Mouse (Mus musculus) embryonic facial prominence, embryonic 12.5 days (tissue): ENCODE results near the gene Ror2. TPM values are rescaled to one million over a fixed set of nuclear protein-coding genes. Genes with fewer than 3 reads are reported as not detected.

Experiments used
- ATAC-seq: fragments of 200-750 bp; cut with Nextera tagmentation; 2 replicates; pipeline ENCODE4 v1.8.0; 2017; ENCODE audit not compliant: insufficient number of reproducible peaks, insufficient read depth, low FRiP score, low TSS enrichment
- H3K27ac ChIP-seq: fragments of 300-500 bp; sonication (generic); 2 replicates; pipeline ENCODE4 v1.5.1; 2016; ENCODE audit warnings: mild to moderate bottlenecking
- H3K27me3 ChIP-seq: fragments of 300-500 bp; sonication (generic); 2 replicates; pipeline ENCODE4 v1.6.1; 2016; ENCODE audit warnings: mild to moderate bottlenecking, moderate library complexity
- H3K36me3 ChIP-seq: fragments of 300-500 bp; sonication (generic); 2 replicates; pipeline ENCODE4 v1.6.1; 2016; ENCODE audit warnings: mild to moderate bottlenecking
- H3K4me1 ChIP-seq: fragments of 300-500 bp; sonication (generic); 2 replicates; pipeline ENCODE4 v1.6.1; 2016
- H3K4me2 ChIP-seq: fragments of 300-500 bp; sonication (generic); replicated peaks from 2 replicates; pipeline ENCODE4 v1.6.1; 2016; ENCODE audit warnings: mild to moderate bottlenecking, moderate library complexity
- H3K4me3 ChIP-seq: fragments of 300-500 bp; sonication (generic); 2 replicates; pipeline ENCODE4 v1.5.1; 2016; ENCODE audit warnings: mild to moderate bottlenecking
- H3K9ac ChIP-seq: fragments of 300-500 bp; sonication (generic); 2 replicates; pipeline ENCODE4 v1.6.1; 2016; ENCODE audit warnings: mild to moderate bottlenecking, moderate library complexity
- H3K9me3 ChIP-seq: fragments of 300-500 bp; sonication (generic); 2 replicates; pipeline ENCODE4 v1.6.1; 2016; ENCODE audit warnings: mild to moderate bottlenecking, moderate library complexity
- WGBS: fragments of 180-500 bp; shearing (Covaris S2); methylation state at CpG from one replicate; pipeline ENCODE4 v1.1.7; 2016; 5-methylcytosine and 5-hydroxymethylcytosine counted together
- polyA plus RNA-seq: library from polyadenylated mRNA; unstranded; fragments of >200 nt; fragmentation: Nextera tagmentation; extraction: Ambion mirVana; gene quantifications from 2 replicates; pipeline ENCODE4 v1.2.1, GENCODE M21; 2016

Ror2 gene
- polyA plus RNA-seq, 1 experiment from 2014 or later: 42.0 TPM

DNA sequence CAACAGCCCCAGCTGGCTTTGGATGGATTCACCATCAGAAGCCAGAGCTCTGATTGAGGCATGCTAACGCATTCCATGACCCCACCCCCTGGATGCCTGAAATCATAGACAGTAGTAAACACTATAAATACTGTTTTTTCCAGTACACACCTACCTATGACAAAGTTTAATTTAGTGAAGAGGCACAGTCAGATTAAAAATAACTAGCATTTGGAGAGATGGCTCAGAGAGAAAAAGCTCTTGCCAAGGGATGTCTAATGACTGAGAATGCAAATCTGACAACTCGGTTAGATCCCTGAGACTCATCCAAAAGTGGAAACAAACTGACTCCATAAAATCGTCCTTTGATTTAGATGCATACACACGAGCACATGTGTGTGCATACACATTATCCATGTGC is 15.4 kb downstream of the Ror2 start:
- no peak for ATAC-seq
- Histone ChIP-seq H3K9me3 (no peaks in the 10 kb centered on the region), H3K4me3 (no peak overlapping the region), H3K4me2 (no peak overlapping the region), H3K27me3 (no peaks in the 10 kb centered on the region), H3K27ac (no peak overlapping the region), H3K36me3 (no peaks in the 10 kb centered on the region), H3K4me1 (peaks cover 39% of the 10 kb centered on the region), H3K9ac (no peak overlapping the region)
- WGBS: 85% methylated on average over 4 of the region's 4 CpGs

- Histone ChIP-seq H3K27me3 (no peaks in the 10 kb centered on the region), H3K4me1 (peaks cover 35% of the 10 kb centered on the region), H3K27ac (no peak overlapping the region), H3K36me3 (no peaks in the 10 kb centered on the region), H3K4me2 (no peak overlapping the region), H3K9ac (no peak overlapping the region), H3K9me3 (no peaks in the 10 kb centered on the region), H3K4me3 (no peak overlapping the region)
- ATAC-seq: no peak
- 53% methylated on average over 6 of the region's 6 CpGs for WGBS
Observed at GRCm38 (mm10) chr13:53268541-53268940, 17.4 kb downstream of the Ror2 start.

DNA sequence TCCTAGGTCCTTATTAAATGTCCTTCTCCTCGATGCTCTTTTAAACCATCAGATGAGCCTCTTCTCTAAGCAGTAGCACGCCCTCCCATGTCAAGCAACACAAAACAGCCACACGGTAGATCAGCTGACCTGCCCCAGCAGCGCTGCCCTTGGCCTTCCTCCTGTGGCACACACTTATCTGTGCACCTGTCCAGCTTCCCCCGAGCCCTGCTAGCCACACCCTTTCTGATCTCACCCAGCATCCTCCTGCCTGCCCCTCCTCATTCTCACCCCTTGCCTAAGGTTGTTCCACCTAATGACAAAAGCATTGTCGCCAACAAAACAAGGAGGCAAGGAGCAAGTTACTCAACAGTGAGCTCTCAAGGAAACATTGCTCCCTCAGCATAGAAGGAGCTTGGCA is 18.1 kb downstream of the Ror2 start:
- Histone ChIP-seq H3K9ac (no peak overlapping the region), H3K4me2 (no peak overlapping the region), H3K36me3 (no peaks in the 10 kb centered on the region), H3K4me3 (no peak overlapping the region), H3K27me3 (no peaks in the 10 kb centered on the region), H3K9me3 (no peaks in the 10 kb centered on the region), H3K4me1 (peaks cover 42% of the 10 kb centered on the region), H3K27ac (0 out of 2 replicates have a peak overlapping the region, but pooled peaks have one; percentile 4)
- 73% methylated on average over 6 of the region's 6 CpGs for WGBS
- no peak for ATAC-seq

GRCm38 (mm10) chr13:53267155-53267554 is 18.8 kb downstream of the Ror2 start:
- Histone ChIP-seq H3K4me1 (peaks cover 48% of the 10 kb centered on the region), H3K36me3 (no peaks in the 10 kb centered on the region), H3K9me3 (no peaks in the 10 kb centered on the region), H3K9ac (no peak overlapping the region), H3K27me3 (no peaks in the 10 kb centered on the region), H3K4me3 (no peak overlapping the region), H3K27ac (peak overlapping the region; percentile 38), H3K4me2 (peak overlapping the region; percentile 29)
- ATAC-seq: no peak
- WGBS: 73% methylated on average over 4 of the region's 4 CpGs

GRCm38 (mm10) chr13:53266543-53266951 is 19.4 kb downstream of the Ror2 start:
- peak overlapping the region; percentile 38 for H3K27ac ChIP-seq
- peaks cover 51% of the 10 kb centered on the region for H3K4me1 ChIP-seq
- no peak overlapping the region for H3K9ac ChIP-seq

DNA sequence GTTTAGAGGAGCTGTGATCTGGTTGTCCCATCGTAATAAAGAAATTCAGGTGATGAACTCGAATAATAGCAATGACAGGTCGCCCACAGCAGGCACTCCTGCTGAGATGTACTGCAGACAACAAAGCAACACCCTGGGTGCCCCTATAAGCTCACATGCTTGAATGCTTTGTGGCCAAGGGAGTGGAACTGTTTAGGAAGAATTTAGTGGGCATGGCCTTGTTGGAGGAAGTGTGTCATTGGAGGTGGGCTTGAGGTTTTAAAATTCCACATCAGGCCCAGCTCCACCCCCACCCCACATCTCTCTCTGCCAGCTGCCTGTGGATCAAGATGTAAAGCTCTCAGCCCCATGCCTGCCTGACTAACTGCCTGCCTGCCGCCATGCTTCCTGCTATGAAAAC is 21.0 kb downstream of the Ror2 start:
- no peak overlapping the region for H3K4me2 ChIP-seq
- H3K9me3 ChIP-seq: no peaks in the 10 kb centered on the region
- H3K4me1 ChIP-seq: peaks cover 67% of the 10 kb centered on the region
- no peak for ATAC-seq
- H3K27ac ChIP-seq: no peak overlapping the region
- 92% methylated on average over 4 of the region's 4 CpGs for WGBS
- H3K4me3 ChIP-seq: no peak overlapping the region
- H3K36me3 ChIP-seq: no peaks in the 10 kb centered on the region
- no peak overlapping the region for H3K9ac ChIP-seq
- H3K27me3 ChIP-seq: no peaks in the 10 kb centered on the region

More at GRCm38 (mm10) chr13:53266543-53266951, 19.4 kb downstream of the Ror2 start:
- Histone ChIP-seq H3K4me2 (peak overlapping the region; percentile 29; the same call in 1 of the 2 replicates), H3K27me3 (no peaks in the 10 kb centered on the region), H3K9me3 (no peaks in the 10 kb centered on the region), H3K4me3 (no peak overlapping the region), H3K36me3 (no peaks in the 10 kb centered on the region)
- WGBS: 37% methylated on average over 8 of the region's 8 CpGs
- no peak for ATAC-seq

GRCm38 (mm10) chr13:53262509-53263250 is 23.2 kb downstream of the Ror2 start:
- Histone ChIP-seq H3K27me3 (no peaks in the 10 kb centered on the region), H3K36me3 (no peaks in the 10 kb centered on the region), H3K9me3 (no peaks in the 10 kb centered on the region), H3K4me2 (no peak overlapping the region), H3K4me1 (peaks cover 75% of the 10 kb centered on the region), H3K4me3 (no peak overlapping the region), H3K27ac (0 out of 2 replicates have a peak overlapping the region, but pooled peaks have one; percentile 13), H3K9ac (no peak overlapping the region)
- no peak for ATAC-seq
- WGBS: 59% methylated on average over 16 of the region's 16 CpGs

GRCm38 (mm10) chr13:53261106-53261771 is 24.7 kb downstream of the Ror2 start:
- 54% methylated on average over 8 of the region's 8 CpGs for WGBS
- no peaks in the 10 kb centered on the region for H3K27me3 ChIP-seq
- no peak overlapping the region for H3K4me2 ChIP-seq
- H3K4me1 ChIP-seq: peaks cover 75% of the 10 kb centered on the region
- no peak overlapping the region for H3K9ac ChIP-seq
- H3K9me3 ChIP-seq: no peaks in the 10 kb centered on the region
- H3K4me3 ChIP-seq: no peak overlapping the region
- H3K27ac ChIP-seq: no peak overlapping the region
- no peak for ATAC-seq
- H3K36me3 ChIP-seq: no peaks in the 10 kb centered on the region

- H3K4me3 ChIP-seq: no peak overlapping the region
- H3K4me1 ChIP-seq: peaks cover 74% of the 10 kb centered on the region
- WGBS: 46% methylated on average over 8 of the region's 8 CpGs
- H3K4me2 ChIP-seq: no peak overlapping the region
- no peaks in the 10 kb centered on the region for H3K27me3 ChIP-seq
- H3K36me3 ChIP-seq: no peaks in the 10 kb centered on the region
- no peak for ATAC-seq
- H3K9ac ChIP-seq: no peak overlapping the region
- no peaks in the 10 kb centered on the region for H3K9me3 ChIP-seq
- H3K27ac ChIP-seq: 0 out of 2 replicates have a peak overlapping the region, but pooled peaks have one; percentile 36
Observed at GRCm38 (mm10) chr13:53258943-53259342, 27.0 kb downstream of the Ror2 start.

GRCm38 (mm10) chr13:53258497-53258896 is 27.4 kb downstream of the Ror2 start:
- Histone ChIP-seq H3K4me3 (no peak overlapping the region), H3K9ac (no peak overlapping the region), H3K9me3 (no peaks in the 10 kb centered on the region), H3K27ac (no peak overlapping the region), H3K36me3 (no peaks in the 10 kb centered on the region), H3K27me3 (no peaks in the 10 kb centered on the region), H3K4me2 (no peak overlapping the region), H3K4me1 (peaks cover 71% of the 10 kb centered on the region)
- no peak for ATAC-seq
- 47% methylated on average over 4 of the region's 4 CpGs for WGBS

- Histone ChIP-seq H3K9ac (no peak overlapping the region), H3K4me2 (no peak overlapping the region), H3K27me3 (no peaks in the 10 kb centered on the region), H3K4me3 (no peak overlapping the region), H3K9me3 (no peaks in the 10 kb centered on the region), H3K27ac (no peak overlapping the region), H3K4me1 (peaks cover 41% of the 10 kb centered on the region), H3K36me3 (no peaks in the 10 kb centered on the region)
- 91% methylated on average over 12 of the region's 12 CpGs for WGBS
- ATAC-seq: no peak
Observed at GRCm38 (mm10) chr13:53253255-53253654, 32.7 kb downstream of the Ror2 start.
